Mouse (Mus musculus) liver, postnatal 0 days (tissue): ENCODE measurements around the gene Orm1.

Experiments used
- CTCF ChIP-seq: sonication (generic); IDR thresholded peaks from 2 replicates; pipeline ENCODE4 v1.5.1; 2016; ENCODE audit warnings: antibody characterized with exemption, low read depth
- EP300 ChIP-seq: IDR thresholded peaks from 2 replicates; pipeline ENCODE4 v1.6.1; 2016; ENCODE audit warnings: antibody characterized with exemption, low read depth, mild to moderate bottlenecking

DNA sequence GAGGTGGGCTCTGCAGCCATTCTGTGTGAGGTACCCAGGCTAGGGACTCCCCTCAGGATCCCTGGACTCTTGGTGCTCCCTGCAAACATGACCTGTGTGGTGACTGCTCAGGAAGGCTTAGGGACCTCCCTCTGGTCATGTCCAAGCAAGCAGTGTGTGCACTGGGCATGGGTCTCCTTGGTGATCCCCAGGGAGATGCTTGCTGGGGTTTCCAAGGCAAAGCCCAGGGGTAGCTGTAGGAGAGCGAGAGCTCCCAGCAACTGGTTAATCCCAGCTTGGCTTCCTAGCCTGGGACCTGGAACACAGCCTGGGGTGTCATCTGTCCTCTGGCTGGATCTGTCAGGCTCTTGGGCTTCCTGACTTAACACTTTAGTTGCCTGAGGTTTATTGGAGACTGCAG, 31.0 kb downstream of the Orm1 start:
- TF ChIP-seq CTCF (no peak), EP300 (no peak)
